Mouse (Mus musculus) megakaryocyte, embryonic 14.5 days (primary cell): Measurements from ENCODE around the gene Syt15.

ENCODE experiments used
- FLI1 ChIP-seq: IDR thresholded peaks from 2 replicates; pipeline ENCODE4 v1.6.1; 2012; ENCODE audit warnings: low read length, inconsistent platforms, mixed read lengths
- GATA1 ChIP-seq: IDR thresholded peaks from 3 replicates; pipeline ENCODE4 v1.6.1; 2012; ENCODE audit warnings: mixed read lengths, low read length, inconsistent platforms, borderline replicate concordance

GRCm38 (mm10) chr14:34273280-34273679 lies 53.9 kb downstream of the Syt15 start:
- no peak for TF ChIP-seq GATA1
- no peak for TF ChIP-seq FLI1
